Mouse (Mus musculus) lung, adult 18-20 months (tissue): Measurements from ENCODE around the gene Ehhadh.
A peak's percentile ranks its signal among the peaks of the same experiment; 100 is the strongest.
"Not testable (repeated sequence)": the region's sequence is repeated elsewhere in the genome, so short reads cannot be mapped to it uniquely, and the experiment has no call there.

ENCODE experiments used
- DNase-seq, 2 experiments: peaks; one replicate each; pipeline ENCODE4 v3.0.0; 2022; ENCODE audit warnings: mixed read lengths in 2 of 2

Ehhadh gene

GRCm38 (mm10) chr16:21787516-21788353 is at the start of gene Ehhadh:
TSS of gene Ehhadh (minus strand) at chr16:21787807.
- peak; percentile 78 to 83 for DNase-seq

- DNase-seq = peak in 1 of 2 experiments; percentile 36
Measured at GRCm38 (mm10) chr16:21836311-21837072, 48.9 kb upstream of the Ehhadh start.

- no peak for DNase-seq
Measured at GRCm38 (mm10) chr16:21835584-21835931, 48.0 kb upstream of the Ehhadh start.

- no peak for DNase-seq
Measured at GRCm38 (mm10) chr16:21834866-21835583, 47.4 kb upstream of the Ehhadh start.

GRCm38 (mm10) chr16:21833970-21834369 is 46.4 kb upstream of the Ehhadh start:
- no peak for DNase-seq

GRCm38 (mm10) chr16:21833469-21833868 is 45.9 kb upstream of the Ehhadh start:
- no peak for DNase-seq

- peak in 1 of 2 experiments; percentile 41 for DNase-seq
Measured at GRCm38 (mm10) chr16:21831764-21832163, 44.2 kb upstream of the Ehhadh start.

- DNase-seq = no peak
Measured at GRCm38 (mm10) chr16:21830784-21831183, 43.2 kb upstream of the Ehhadh start.

- no peak for DNase-seq
Measured at GRCm38 (mm10) chr16:21829711-21830110, 42.1 kb upstream of the Ehhadh start.

- DNase-seq = peak in 1 of 2 experiments; percentile 22
Measured at GRCm38 (mm10) chr16:21827581-21827980, 40.0 kb upstream of the Ehhadh start.

- no peak for DNase-seq
Measured at GRCm38 (mm10) chr16:21827153-21827552, 39.5 kb upstream of the Ehhadh start.

- peak; percentile 26 to 57 for DNase-seq
Measured at GRCm38 (mm10) chr16:21825612-21826031, 38.0 kb upstream of the Ehhadh start.

- peak; percentile 31 to 44 for DNase-seq
Measured at GRCm38 (mm10) chr16:21818629-21819028, 31.0 kb upstream of the Ehhadh start.

GRCm38 (mm10) chr16:21818132-21818531 is 30.5 kb upstream of the Ehhadh start:
- peak; percentile 65 to 70 for DNase-seq

GRCm38 (mm10) chr16:21815669-21816010 is 28.0 kb upstream of the Ehhadh start:
- no peak for DNase-seq

- DNase-seq = peak; percentile 20 to 51
Measured at GRCm38 (mm10) chr16:21814861-21815668, 27.5 kb upstream of the Ehhadh start.

- DNase-seq = no peak
Measured at GRCm38 (mm10) chr16:21813164-21813834, 25.7 kb upstream of the Ehhadh start.

- DNase-seq = not testable (repeated sequence)
Measured at GRCm38 (mm10) chr16:21807786-21808185, 20.2 kb upstream of the Ehhadh start.

- DNase-seq = no peak
Measured at GRCm38 (mm10) chr16:21806892-21807291, 19.3 kb upstream of the Ehhadh start.

- DNase-seq = no peak
Measured at GRCm38 (mm10) chr16:21804258-21804657, 16.7 kb upstream of the Ehhadh start.

GRCm38 (mm10) chr16:21795071-21795470 is 7.5 kb upstream of the Ehhadh start:
- no peak for DNase-seq

GRCm38 (mm10) chr16:21794697-21795045 is 7.1 kb upstream of the Ehhadh start:
- DNase-seq = no peak
